Mouse (Mus musculus): ENCODE measurements around the gene Tmc7.

- TF ChIP-seq POLR2A (IDR thresholded peaks at IDR 0.05; ENCODE audit: control insufficient read depth, extremely low read depth, insufficient read depth, low read length, poor library complexity) (no peak), CTCF (IDR thresholded peaks at IDR 0.05; ENCODE audit: borderline replicate concordance, control insufficient read depth, extremely low read depth, insufficient read depth, low read length, poor library complexity) (no peak)
These were observed 7.6 kb upstream of the Tmc7 start for GRCm38 (mm10) chr7:118592146-118592545.

All from thymus, adult 2 months (tissue).